8 mouse cellular contexts compared by ENCODE assay signal in the genomic region with DNA sequence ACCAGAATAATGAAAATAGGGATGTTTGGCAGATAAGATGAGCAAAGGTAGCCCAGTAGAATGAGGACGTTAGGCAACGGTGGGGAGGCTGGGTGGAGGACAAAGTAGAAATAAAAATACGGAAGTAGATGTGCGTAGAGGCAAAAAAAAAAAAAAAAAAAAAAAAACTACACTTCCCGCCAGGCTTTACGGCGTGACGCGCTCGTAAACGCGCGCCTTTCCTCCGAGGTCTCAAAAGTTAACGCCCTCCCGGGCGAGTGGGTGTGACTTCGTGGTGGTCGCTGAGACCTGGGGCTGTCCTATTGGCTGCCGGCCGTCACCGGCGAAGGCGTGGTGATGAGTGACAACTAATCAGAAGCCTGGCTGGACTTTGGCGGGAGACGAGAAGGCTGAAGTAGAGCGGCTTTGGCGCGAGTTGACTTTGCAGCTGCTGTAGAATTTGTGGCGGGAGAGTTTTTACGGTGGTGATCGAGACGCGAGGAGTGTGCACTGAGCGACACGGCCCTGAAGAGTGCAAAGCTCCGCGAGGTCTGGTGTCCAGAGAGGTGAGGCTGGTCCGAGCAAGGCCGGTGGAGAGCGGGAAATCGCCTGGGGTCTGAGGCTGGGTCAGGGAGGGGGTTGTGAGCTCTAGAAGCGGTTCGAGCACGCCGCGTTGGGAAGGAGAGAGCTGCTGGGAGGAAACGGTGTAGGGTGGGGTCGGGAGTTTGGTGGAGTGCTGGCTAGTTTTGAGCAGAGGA. TPM values are rescaled to one million over a fixed set of nuclear protein-coding genes. Genes with fewer than 3 reads are reported as not detected.
A peak's percentile ranks its signal among the peaks of the same experiment; 100 is the strongest.
DNase-seq lines count a peak whose midpoint lies in the region; ATAC-seq lines count a peak whose summit lies in the region.

TSS of gene Cdc6 (plus strand) at position 365 of the 737 bp plus-strand sequence.

- peaks cover 37% of the 10 kb centered on the region for H3K36me3 ChIP-seq in heart, embryonic 10.5 days
- peaks cover 35% of the 10 kb centered on the region for H3K36me3 ChIP-seq in kidney, embryonic 15.5 days

- peaks cover 62% of the 10 kb centered on the region for H3K4me1 ChIP-seq in heart, embryonic 10.5 days
- peaks cover 60% of the 10 kb centered on the region for H3K4me1 ChIP-seq in kidney, embryonic 15.5 days

- peak; percentile 96 to 97 for DNase-seq in B cell, adult 2 months
- DNase-seq in brain, adult 2 months (ENCODE audit: low read depth, low spot score), result peak; percentile 98
- DNase-seq in heart, embryonic 10.5 days (ENCODE audit: low spot score), result peak; percentile 99
- DNase-seq in liver, result peak; percentile 99
- DNase-seq in spleen, postnatal 4 days (ENCODE audit: low spot score in 2 of 2), result peak; percentile 96 to 97

- H3K27me3 ChIP-seq in heart, embryonic 10.5 days (ENCODE audit: insufficient read depth, poor library complexity, severe bottlenecking), result no peaks in the 10 kb centered on the region
- H3K27me3 ChIP-seq in kidney, embryonic 15.5 days, result no peaks in the 10 kb centered on the region

- H3K27ac ChIP-seq in heart, embryonic 10.5 days, result peak within 1 kb of the TSS; percentile 83
- peak within 1 kb of the TSS; percentile 85 for H3K27ac ChIP-seq in kidney, embryonic 15.5 days

- peak within 1 kb of the TSS; percentile 79 for H3K4me3 ChIP-seq in heart, embryonic 10.5 days
- peak within 1 kb of the TSS; percentile 66 for H3K4me3 ChIP-seq in kidney, embryonic 15.5 days (replicated peaks)

- peak within 1 kb of the TSS; percentile 57 for H3K9ac ChIP-seq in kidney, embryonic 15.5 days

- WGBS in heart, embryonic 10.5 days, result under 1% methylated on average over 49 of the region's 49 CpGs
- WGBS in kidney, embryonic 15.5 days, result under 1% methylated on average over 49 of the region's 49 CpGs

- ATAC-seq in erythroblast, adult 5-6 weeks (replicated peaks; ENCODE audit: low FRiP score, poor library complexity, severe bottlenecking), result peak; percentile 78
- peak; percentile 95 for ATAC-seq in kidney, embryonic 15.5 days (replicated peaks; ENCODE audit: low FRiP score)
- peak; percentile 98 for ATAC-seq in monocyte, adult 5-6 weeks (replicated peaks; ENCODE audit: insufficient number of reproducible peaks, low FRiP score, low TSS enrichment, poor library complexity, severe bottlenecking)

- H3K9me3 ChIP-seq in heart, embryonic 10.5 days, result no peaks in the 10 kb centered on the region
- no peaks in the 10 kb centered on the region for H3K9me3 ChIP-seq in kidney, embryonic 15.5 days (replicated peaks)

- peak within 1 kb of the TSS; percentile 97 for H3K4me2 ChIP-seq in kidney, embryonic 15.5 days

RNA-seq across cellular contexts. Expression of gene Cdc6, which starts in this region (rescaled TPM):
- 20.0 and 20.1 TPM in 2 replicates for total RNA-seq in erythroblast, adult 5-6 weeks (2015; ENCODE audit: low replicate concordance)
- total RNA-seq in erythroblast, adult 5-6 weeks (2017; ENCODE audit: low replicate concordance), result 46.7 and 54.2 TPM in 2 replicates
- 39.3 and 47.7 TPM in 2 replicates for polyA plus RNA-seq in heart, embryonic 10.5 days (2016; fragmentation: Nextera tagmentation; extraction: Ambion mirVana)
- polyA plus RNA-seq in kidney, embryonic 15.5 days (2015; fragmentation: Nextera tagmentation; extraction: Ambion mirVana), result 36.3 and 39.1 TPM in 2 replicates
- 0.67 to 1.7 TPM (median 0.75 TPM) in 3 replicates for total RNA-seq in monocyte, adult 5-6 weeks (2017)

Comparison
In these comparisons a context has a peak if more than half of its experiments do, and no peak if none do; other contexts are left out.
1. Peak in every context shown above with its lines: DNase-seq, ATAC-seq, H3K4me3 ChIP-seq and H3K27ac ChIP-seq.